Mouse (Mus musculus) R1 (cell line): ENCODE results near the gene Glyctk.
"Not testable (repeated sequence)": the region's sequence is repeated elsewhere in the genome, so short reads cannot be mapped to it uniquely, and the experiment has no call there.

Source experiments
- DNase-seq: peaks from one replicate; pipeline ENCODE4 v3.0.0-alpha.2; 2018; ENCODE audit warnings: low read depth, low spot score

The Glyctk gene

GRCm38 (mm10) chr9:106176769-106177168 is 18.8 kb upstream of the Glyctk start:
- peak; percentile 68 for DNase-seq

DNA sequence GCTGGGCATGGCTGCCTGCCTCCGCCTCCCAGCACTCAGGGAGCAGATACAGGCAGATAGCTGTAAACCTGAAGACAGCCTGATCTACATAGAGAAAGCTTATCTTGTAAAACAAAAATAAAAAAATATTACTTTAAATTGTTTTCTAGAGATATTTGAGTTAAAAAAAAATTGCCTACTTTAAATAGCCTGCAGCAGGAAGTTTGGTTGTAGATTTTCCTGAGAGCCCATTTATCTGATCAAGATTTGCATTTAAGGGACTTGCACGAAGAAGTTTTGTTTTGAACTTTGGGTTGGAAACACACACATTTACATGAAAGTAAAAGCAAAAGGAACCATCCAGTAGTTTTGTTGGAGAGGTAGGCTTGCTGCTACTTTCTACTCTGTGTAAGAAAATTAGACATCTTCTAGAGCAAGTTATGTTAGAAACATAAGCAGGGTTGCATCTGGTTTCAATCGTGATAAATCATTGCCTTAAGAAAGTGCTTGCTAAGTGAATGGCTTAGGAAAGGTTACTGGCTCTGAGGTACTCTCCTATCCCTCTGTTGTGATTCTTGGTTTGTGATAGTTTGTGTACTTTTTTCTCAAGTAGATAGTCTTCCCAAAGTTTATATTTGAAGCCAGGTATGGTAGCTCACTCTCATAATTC is 17.7 kb upstream of the Glyctk start:
- no peak for DNase-seq

DNA sequence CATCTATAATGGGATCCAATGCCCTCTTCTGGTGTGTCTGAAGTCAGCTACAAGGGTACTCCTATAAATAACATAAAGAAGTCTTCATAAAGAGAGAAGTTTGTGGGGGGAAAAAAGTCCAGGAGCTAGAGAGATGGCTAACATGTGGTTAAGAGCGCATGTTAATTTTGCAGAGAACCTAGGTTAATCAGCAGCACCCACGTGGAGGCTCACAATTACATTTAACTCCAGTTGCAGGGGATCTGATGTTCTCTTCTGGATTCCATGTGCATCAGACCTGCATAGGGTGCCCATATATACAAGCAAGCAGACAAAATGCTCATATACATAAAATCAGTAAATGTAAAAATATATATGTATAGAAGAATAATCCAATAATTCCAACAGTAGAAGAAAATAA is 15.4 kb upstream of the Glyctk start:
- DNase-seq: no peak

- DNase-seq: no peak
These were observed 14.6 kb upstream of the Glyctk start for GRCm38 (mm10) chr9:106172527-106172926.

- peak; percentile 83 for DNase-seq
These were observed 13.6 kb upstream of the Glyctk start for GRCm38 (mm10) chr9:106171346-106172158.

GRCm38 (mm10) chr9:106170556-106171345 is 12.8 kb upstream of the Glyctk start, which contains the start of gene Wdr82:
Gene Wdr82, plus strand, starts transcription at chr9:106170928.
- DNase-seq: peak; percentile 93

- DNase-seq: no peak
These were observed 12.0 kb upstream of the Glyctk start for GRCm38 (mm10) chr9:106169917-106170316.

- DNase-seq: not testable (repeated sequence)
These were observed 11.1 kb upstream of the Glyctk start for GRCm38 (mm10) chr9:106169006-106169405.

DNA sequence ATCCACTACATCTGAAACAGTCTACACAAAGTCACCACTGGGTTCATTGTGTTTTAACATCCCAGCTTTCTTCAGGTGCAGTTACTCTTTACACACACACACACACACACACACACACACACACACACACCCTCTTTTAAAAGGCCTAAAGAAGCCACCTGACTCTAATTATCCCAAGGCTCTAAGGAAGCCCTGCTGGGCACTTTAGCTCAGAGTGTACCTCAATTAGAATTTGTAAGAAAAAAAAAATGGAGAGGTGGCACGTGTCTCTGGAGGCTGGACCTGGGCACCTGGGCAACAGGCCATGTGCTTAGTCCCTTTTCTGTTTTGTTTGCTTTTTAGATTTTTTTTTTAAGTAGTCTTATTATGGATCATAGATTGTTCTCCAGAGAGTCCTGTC is 9.8 kb upstream of the Glyctk start:
- DNase-seq: peak; percentile 91

DNA sequence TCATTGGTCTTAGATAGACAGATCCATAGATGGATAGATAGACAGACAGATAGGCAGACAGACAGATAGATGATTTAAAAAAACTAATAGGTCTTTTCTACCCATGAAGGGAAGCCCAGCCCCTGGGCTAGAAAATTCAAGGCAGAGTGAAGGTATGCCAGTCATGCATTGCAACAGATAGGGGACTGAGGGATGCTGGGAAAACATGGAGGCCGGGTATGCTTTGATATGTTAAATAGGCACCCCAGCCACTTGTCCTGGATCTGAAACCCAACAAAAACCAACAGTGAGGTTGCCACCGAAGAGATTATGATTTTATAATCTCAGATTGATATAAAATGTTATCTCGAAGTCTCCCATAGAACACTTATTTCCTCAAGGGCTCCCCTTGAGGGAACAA is 9.3 kb upstream of the Glyctk start:
- peak; percentile 86 for DNase-seq

DNA sequence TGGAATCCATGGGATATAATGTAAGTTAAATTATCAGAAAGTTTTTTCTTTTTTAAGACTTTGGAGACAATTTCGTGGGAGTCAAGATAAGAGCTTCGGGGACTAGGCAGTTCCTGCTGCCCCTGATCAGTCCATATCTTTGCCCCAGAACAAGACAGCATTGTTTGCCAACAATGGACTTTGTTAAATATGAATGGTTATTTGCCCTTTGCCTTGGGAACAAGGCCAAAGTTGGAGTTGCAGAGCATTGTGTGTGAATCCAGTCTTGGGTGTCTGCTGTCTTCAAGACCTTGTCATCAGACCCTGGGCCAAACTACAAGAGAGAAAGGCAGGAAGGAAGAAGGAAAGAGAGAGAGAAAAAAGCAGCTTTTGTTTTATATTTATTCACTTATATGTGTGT is 8.8 kb upstream of the Glyctk start:
- no peak for DNase-seq

- DNase-seq: no peak
These were observed 2.5 kb upstream of the Glyctk start for GRCm38 (mm10) chr9:106160426-106160825.

GRCm38 (mm10) chr9:106159784-106160301 is 1.9 kb upstream of the Glyctk start:
- peak; percentile 93 for DNase-seq

DNA sequence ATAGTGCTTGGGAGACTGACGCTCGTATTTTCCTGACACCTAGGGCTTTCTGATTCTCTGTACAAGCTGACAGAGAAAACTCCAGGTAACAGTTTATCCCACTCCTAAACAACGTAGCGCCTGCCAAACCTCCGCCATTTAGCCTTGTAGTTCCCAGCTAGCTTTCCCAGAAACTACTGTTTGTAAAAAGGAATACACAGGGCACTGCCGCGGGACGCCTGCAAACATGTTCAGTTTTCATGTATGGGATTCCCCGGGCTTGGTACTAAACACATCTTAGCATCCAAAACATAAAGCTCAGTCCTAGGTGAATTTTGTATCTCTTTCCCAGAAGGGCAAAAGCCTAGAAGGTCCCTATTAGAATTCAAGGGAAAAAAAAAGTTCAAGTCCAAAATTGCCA is 1.3 kb upstream of the Glyctk start:
- DNase-seq: no peak

GRCm38 (mm10) chr9:106157623-106157925 is 364 bp downstream of the Glyctk start:
- DNase-seq: no peak

- DNase-seq: no peak
These were observed 866 bp downstream of the Glyctk start for GRCm38 (mm10) chr9:106156921-106157622.

DNA sequence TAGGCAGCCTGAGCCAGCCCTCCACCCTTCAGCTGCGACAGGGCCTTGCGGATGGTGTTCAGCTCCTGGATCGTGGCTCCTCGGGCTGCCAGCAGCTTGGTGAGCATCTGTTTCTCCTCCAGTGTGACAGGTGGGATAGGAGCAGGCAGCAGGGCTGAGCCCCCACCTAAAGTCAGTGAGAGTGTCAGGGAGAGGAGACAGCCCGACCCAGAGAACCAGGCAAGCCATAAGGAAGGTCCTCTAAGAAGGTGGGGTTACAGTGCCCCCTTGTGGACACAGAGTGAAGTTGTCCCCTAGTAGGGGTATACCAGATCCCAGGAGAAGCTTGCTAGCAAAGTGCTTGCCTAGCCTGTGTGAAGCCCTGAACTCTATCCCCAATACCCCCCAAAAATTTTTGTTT is 1.5 kb downstream of the Glyctk start:
- peak; percentile 87 for DNase-seq

DNA sequence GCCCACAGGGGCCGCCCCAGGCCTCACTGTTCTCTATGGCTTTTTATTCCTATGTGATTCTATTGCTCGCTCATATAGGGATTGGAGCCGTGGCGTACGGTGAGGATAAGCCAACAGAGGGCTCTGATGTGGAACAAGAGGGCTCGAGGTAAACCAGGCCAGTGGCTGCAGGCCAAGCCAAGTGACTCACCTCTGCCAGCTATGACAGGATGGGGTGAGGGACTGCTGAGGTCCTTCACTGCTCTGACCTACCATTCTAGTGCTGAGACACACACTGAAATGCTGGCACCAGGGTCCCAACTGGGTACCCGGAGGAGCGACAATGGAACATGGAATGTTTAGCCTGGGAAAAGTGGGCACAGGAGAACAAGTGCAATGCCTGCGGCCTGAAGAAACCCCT is 3.8 kb downstream of the Glyctk start:
- no peak for DNase-seq

- DNase-seq: no peak
These were observed 8.6 kb downstream of the Glyctk start for GRCm38 (mm10) chr9:106149399-106149754.

DNA sequence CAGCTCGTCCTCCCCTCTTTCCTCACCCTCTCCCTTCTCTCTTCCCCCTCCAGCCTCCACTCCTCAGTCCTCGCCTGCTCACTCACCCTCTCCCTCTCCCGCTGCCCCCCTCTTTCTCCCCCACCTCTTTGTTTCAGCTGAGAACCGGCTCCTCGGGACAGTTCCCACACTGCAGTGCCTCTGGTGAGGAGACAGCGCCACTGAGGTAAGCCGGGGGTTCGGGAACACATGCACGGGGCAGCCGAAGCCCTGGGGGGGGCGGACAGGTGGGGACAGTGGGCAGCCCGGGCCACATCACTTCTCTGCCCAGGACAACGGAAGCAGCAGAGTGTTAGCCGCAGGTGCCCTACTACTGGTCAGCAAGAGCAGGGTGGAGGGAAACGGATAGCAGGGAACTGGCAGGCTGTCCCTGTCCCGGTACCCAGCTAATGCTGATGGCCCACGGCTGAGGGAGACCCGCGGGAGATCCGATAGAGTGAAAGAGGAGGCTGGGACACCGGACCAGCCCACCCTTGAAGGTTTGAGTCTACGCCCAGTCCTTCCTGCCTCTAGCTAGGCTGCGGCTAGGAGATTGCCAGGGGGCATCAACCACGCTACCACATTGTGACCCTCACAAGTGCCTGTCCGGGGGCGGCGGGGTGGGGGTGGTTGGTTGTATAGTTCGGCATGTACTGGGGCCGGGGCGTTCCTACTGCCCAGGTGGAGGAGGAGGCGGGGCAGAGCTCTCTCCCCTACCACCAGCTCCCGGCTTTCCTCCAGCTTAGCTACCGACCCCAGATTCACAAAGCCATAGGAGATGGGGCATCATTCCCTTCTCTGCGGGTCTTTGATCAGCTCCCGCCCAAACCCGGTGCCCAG is 9.2 kb downstream of the Glyctk start:
- DNase-seq: no peak
